Mouse (Mus musculus) bone marrow, adult 2 months (tissue): ENCODE data around the gene Snrpf. TPM values are rescaled to one million over a fixed set of nuclear protein-coding genes. Genes with fewer than 3 reads are reported as not detected.
"Not testable (repeated sequence)": the region's sequence is repeated elsewhere in the genome, so short reads cannot be mapped to it uniquely, and the experiment has no call there.

ENCODE experiments used
- H3K27ac ChIP-seq: fragments of 200-500 bp; 2 replicates; pipeline ENCODE4 v1.5.1; 2012; ENCODE audit warnings: low read depth, mild to moderate bottlenecking, control low read depth, inconsistent platforms, low read length; ENCODE audit not compliant: control insufficient read depth, poor library complexity, insufficient read depth
- H3K4me1 ChIP-seq: fragments of 200-500 bp; 2 replicates; pipeline ENCODE4 v1.6.1; 2011; ENCODE audit warnings: low read length; ENCODE audit not compliant: control insufficient read depth, insufficient read depth
- H3K4me3 ChIP-seq: fragments of 200-500 bp; replicated peaks from 2 replicates; pipeline ENCODE3; 2011; ENCODE audit warnings: mild to moderate bottlenecking, low read depth, low read length, control low read depth; ENCODE audit not compliant: control insufficient read depth
- CTCF ChIP-seq: fragments of 200-500 bp; IDR thresholded peaks from 2 replicates; pipeline ENCODE4 v1.5.1; 2011; ENCODE audit warnings: low read length, control low read depth; ENCODE audit not compliant: control insufficient read depth, insufficient read depth
- POLR2A ChIP-seq: fragments of 200-500 bp; IDR thresholded peaks from 2 replicates; pipeline ENCODE4 v1.6.1; 2011; ENCODE audit warnings: low read depth, mild to moderate bottlenecking, control low read depth, low read length, borderline replicate concordance; ENCODE audit not compliant: control insufficient read depth
- WGBS: fragments of 180-500 bp; shearing (Covaris S2); methylation state at CpG from one replicate; pipeline ENCODE4 v1.1.7; 2018; 5-methylcytosine and 5-hydroxymethylcytosine counted together
- polyA plus RNA-seq: library from polyadenylated mRNA; stranded (reverse); fragments of >200 nt; gene quantifications from 2 replicates; pipeline ENCODE4 v1.2.4, GENCODE M21; 2011; ENCODE audit warnings: low replicate concordance; ENCODE audit not compliant: missing spikeins, insufficient read depth, insufficient read length

Gene Snrpf
- polyA plus RNA-seq, 1 experiment = 79.1 TPM

DNA sequence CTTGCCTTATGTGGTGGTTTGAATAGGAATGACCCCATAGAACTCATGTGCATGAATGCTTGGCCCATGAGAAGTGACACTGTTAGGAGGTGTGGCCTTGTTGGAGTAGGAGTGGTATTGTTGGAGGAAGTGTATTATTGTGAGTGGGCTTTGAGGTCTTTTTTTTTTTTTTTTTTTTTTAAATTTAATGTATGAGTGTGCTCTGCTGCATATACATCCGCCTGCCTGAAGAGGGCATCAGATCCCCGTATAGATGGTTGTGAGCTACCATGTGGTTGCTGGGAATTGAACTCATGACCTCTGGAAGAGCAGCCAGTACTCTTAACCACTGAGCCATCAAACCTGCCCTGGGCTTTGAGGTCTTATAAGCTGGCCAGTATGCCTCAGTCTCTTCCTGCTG is 17.3 kb downstream of the Snrpf start:
- no peak overlapping the region for H3K27ac ChIP-seq
- TF ChIP-seq POLR2A (no peak), CTCF (no peak)
- H3K4me3 ChIP-seq = no peak overlapping the region
- no peaks in the 10 kb centered on the region; the same call in 1 of the 2 replicates for H3K4me1 ChIP-seq
- whole genome bisulfite sequencing = 49% methylated on average over 2 of the region's 2 CpGs

DNA sequence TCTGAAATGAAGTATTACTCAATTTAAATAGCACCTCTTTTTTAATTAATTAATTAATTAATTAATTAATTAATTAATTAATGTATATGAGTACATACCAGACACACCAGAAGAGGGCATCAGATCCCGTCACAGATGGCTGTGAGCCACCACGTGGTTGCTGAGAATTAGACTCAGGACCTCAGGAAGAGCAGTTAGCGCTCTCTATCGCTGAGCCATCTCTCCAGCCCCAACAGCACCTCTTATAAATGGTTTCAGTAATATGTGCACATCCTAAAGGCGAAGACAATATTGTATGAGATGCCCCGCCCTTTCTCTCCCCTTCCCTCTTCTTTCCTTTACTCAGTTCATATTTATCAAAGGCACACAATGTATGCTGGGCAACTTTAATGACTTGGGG is 20.8 kb downstream of the Snrpf start:
- WGBS = 73% methylated on average over 6 of the region's 6 CpGs
- no peak for TF ChIP-seq CTCF
- no peak for TF ChIP-seq POLR2A

DNA sequence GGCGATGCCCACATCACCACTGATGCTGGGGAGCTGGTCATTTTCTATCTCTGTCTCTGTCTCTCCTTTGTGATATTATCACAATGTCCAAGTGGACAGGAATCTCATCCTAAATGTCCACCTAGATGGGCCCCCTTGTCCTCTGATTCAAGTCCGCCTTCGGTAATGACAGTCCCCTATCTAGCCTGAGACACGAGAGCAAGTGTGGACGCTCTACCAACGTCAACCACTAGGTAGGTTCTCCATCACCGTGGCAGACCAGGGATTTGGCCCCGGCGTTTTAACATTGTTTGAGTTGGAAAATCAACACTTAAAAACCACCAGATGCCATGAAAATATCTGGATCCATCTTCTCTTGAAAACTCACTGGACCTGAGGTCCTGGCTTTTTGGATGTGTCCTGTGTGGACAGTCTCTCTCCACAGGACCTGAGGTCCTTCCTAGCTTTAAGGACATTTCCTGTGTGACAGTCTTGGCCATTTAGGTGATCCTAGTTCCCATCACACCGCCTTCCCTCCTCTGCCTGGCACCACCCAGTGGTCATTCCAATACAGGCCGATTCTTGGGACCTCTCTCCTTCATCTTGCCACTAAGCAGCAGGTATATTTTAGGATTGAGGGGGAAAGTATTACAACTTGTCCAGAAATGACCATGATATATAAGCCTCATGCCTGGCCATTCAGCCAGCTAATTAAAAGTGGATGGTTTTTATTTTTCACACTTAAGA is 21.5 kb downstream of the Snrpf start:
- Histone ChIP-seq H3K27ac (no peak overlapping the region), H3K4me3 (no peak overlapping the region), H3K4me1 (no peaks in the 10 kb centered on the region; the same call in 1 of the 2 replicates)
- TF ChIP-seq CTCF (no peak; the same call in 1 of the 2 replicates), POLR2A (no peak)
- 88% methylated on average over 11 of the region's 11 CpGs for WGBS

More for the DNA sequence above, 20.8 kb downstream of the Snrpf start:
- H3K27ac ChIP-seq = no peak overlapping the region
- H3K4me3 ChIP-seq = no peak overlapping the region
- no peaks in the 10 kb centered on the region; the same call in 1 of the 2 replicates for H3K4me1 ChIP-seq

DNA sequence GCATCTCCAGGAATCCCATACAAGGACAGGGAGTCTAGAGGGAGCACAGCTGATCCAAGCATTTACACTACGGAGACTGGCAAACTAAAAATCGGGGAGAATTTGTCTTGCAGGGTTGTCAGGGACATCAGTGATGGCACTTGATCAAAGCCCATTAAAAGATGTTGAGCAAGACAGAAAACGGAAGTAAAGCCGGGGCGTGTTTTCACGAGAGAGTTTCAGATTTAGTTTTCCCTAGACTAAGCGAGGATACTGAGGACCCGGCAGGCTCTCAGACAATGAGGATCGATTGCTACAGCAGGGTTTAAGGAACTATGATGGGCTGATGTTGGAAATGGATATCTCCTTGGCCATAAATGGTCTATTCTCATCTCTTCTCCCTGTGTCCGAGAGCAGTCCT is 22.4 kb downstream of the Snrpf start:
- no peak for TF ChIP-seq POLR2A
- no peak for TF ChIP-seq CTCF
- no peak overlapping the region for H3K4me3 ChIP-seq
- 67% methylated on average over 10 of the region's 10 CpGs for WGBS
- no peaks in the 10 kb centered on the region; the same call in 1 of the 2 replicates for H3K4me1 ChIP-seq
- H3K27ac ChIP-seq = no peak overlapping the region

DNA sequence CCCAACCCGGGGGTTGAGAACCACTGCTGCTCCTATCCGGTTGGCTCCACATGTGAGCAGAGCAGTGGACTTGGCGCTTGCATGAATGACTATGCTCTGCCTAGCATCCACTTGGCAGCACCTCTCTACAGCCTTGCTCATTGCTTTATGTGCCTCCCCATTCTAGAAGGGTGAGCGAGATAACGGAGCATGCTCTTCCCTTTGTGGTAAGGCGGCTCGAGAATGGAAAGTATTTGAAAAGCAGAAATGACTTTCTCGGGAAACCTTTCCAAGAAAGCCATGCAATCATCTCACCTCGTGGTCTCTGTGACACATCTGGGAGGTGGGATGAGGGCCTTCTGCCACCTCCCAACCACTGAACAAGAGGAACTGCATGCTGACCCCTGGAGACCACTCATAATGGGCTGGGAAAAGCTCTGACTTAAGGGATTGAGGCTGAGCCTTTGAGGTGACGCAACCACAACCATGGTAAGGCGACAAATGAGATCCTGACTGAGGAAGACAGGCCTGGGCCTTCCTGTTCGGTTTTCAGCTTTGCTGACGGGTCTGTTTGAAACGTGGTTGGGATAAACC is 24.9 kb downstream of the Snrpf start:
- Histone ChIP-seq H3K27ac (no peak overlapping the region), H3K4me1 (no peaks in the 10 kb centered on the region; the same call in 1 of the 2 replicates), H3K4me3 (no peak overlapping the region)
- WGBS = 49% methylated on average over 14 of the region's 14 CpGs
- TF ChIP-seq POLR2A (no peak), CTCF (no peak)

DNA sequence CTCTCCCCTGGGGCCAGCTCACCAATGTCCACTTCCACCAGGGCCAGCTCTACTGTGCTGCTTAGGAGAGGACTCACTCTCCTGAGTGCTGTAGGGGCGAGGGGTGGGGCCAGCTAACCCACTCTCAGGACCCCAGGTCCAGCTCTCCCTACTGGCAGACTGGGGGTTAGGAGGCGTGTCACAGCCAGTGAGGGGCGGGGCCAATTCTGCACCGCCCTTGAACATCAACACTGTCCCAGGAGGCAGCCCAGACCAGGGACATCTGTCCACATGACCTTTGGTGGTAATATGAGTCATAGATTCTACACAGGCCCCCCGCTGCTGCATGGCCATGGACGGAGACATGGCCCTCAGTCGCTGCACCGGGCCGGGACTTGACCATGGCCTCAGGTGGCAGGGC is 29.7 kb downstream of the Snrpf start:
- 82% methylated on average over 9 of the region's 9 CpGs for WGBS
- Histone ChIP-seq H3K4me1 (no peaks in the 10 kb centered on the region), H3K4me3 (no peak overlapping the region), H3K27ac (no peak overlapping the region; the same call in 1 of the 2 replicates)
- TF ChIP-seq POLR2A (no peak), CTCF (no peak)

DNA sequence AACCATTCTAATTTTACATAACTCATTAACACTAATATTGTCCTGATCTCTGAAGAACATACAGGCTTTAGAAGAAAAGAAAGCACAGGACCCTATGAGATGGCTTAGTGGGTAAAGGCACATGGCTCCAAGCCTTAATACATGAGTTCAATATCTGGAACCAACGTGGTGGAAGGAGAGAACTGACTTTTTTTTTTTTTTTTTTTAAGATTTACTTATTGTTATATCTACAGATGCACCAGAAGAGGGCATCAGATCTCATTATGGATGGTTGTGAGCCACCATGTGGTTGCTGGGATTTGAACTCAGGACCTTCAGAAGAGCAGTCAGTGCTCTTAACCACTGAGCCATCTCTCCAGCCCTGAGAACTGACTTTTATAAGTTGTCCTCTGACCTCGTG is 31.5 kb downstream of the Snrpf start:
- 44% methylated on average over 2 of the region's 2 CpGs for WGBS
- H3K4me3 ChIP-seq, H3K4me1 ChIP-seq, H3K27ac ChIP-seq: not testable (repeated sequence)

DNA sequence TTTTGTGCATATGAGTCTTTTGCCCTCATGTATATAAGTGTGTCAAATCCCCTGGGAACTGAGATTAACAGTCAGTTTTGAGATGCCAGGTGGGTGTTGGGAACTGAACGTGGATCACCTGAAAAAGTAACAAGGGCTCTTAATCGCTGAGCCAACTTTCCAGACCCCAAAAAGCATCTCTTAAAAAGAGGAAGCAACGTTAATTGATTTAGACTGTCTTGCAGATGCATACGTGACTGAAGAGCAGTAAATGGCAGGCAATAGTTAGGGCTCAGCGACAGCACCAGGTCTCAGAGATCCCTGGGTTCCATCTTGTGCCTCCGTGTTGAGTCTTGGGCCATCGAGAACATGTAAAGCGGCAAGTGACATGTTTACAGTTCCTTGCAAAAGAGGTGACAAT is 36.9 kb downstream of the Snrpf start:
- 58% methylated on average over 8 of the region's 8 CpGs for WGBS
- no peak for TF ChIP-seq POLR2A
- no peak for TF ChIP-seq CTCF
- Histone ChIP-seq H3K4me1 (no peaks in the 10 kb centered on the region), H3K4me3 (no peak overlapping the region), H3K27ac (no peak overlapping the region)
